Mouse (Mus musculus) adrenal gland, postnatal 14 days (tissue): ENCODE measurements around the gene Gm10181. TPM values are rescaled to one million over a fixed set of nuclear protein-coding genes. Genes with fewer than 3 reads are reported as not detected.

ENCODE experiments used
- total RNA-seq: library from RNA; stranded (reverse); gene quantifications from 2 replicates; pipeline ENCODE4 v1.2.3, GENCODE M21; 2021

Gm10181 gene
- total RNA-seq, 1 experiment from 2014 or later = not detected

Other genes with a start within 250 kb of the Gm10181 start
- 39.8 and 45.1 TPM in 2 replicates for gene Herpud2, start 62.4 kb downstream of the Gm10181 start, total RNA-seq
- gene Sept7, start 163.0 kb downstream of the Gm10181 start, total RNA-seq = 118 and 134 TPM in 2 replicates